Mouse (Mus musculus) CH12.LX (cell line): Measurements from ENCODE around the gene Ank3. TPM values are rescaled to one million over a fixed set of nuclear protein-coding genes. Genes with fewer than 3 reads are reported as not detected.

Experiments
- DNase-seq: peaks from one replicate; pipeline ENCODE4 v3.0.0-alpha.2; 2013; ENCODE audit errors: extremely low read depth
- H3K27ac ChIP-seq: 2 replicates; pipeline ENCODE4 v1.5.1; 2012; ENCODE audit warnings: low read depth, mild to moderate bottlenecking, control low read depth, moderate library complexity; ENCODE audit not compliant: insufficient read depth
- H3K27me3 ChIP-seq: replicated peaks from 2 replicates; pipeline ENCODE3; 2012; ENCODE audit warnings: inconsistent platforms
- H3K36me3 ChIP-seq, 2 experiments: replicated peaks in 1 of 2; 2 replicates each; pipeline versions ENCODE3 to v1.6.1; 2012; ENCODE audit warnings: inconsistent platforms in 1 of 2, low read length in 1 of 2, mild to moderate bottlenecking in 1 of 2, mixed read lengths in 1 of 2, moderate library complexity in 1 of 2; ENCODE audit not compliant: control insufficient read depth in 1 of 2, insufficient read depth in 1 of 2
- H3K4me1 ChIP-seq, 2 experiments: 2 replicates each; pipeline ENCODE4 v1.6.1; 2012; ENCODE audit warnings: inconsistent platforms in 1 of 2, moderate library complexity in 1 of 2; ENCODE audit not compliant: insufficient read depth in 2 of 2, control insufficient read depth in 1 of 2
- H3K4me2 ChIP-seq: 2 replicates; pipeline ENCODE4 v1.6.1; 2012; ENCODE audit warnings: low read depth, mild to moderate bottlenecking, control low read depth; ENCODE audit not compliant: poor library complexity, insufficient read depth, severe bottlenecking
- H3K4me3 ChIP-seq, 3 experiments: fragments of 150-350 bp in 1 of 3; sonication (generic) in 1 of 3; replicated peaks in 1 of 3; 2 replicates each; pipeline versions ENCODE3 to v1.5.1; 2011 to 2012; ENCODE audit warnings: low read depth in 2 of 3, low read length in 2 of 3, mild to moderate bottlenecking in 2 of 3, moderate library complexity in 2 of 3, control low read depth in 1 of 3, improper control_type of control experiment in 1 of 3, inconsistent platforms in 1 of 3, mixed read lengths in 1 of 3; ENCODE audit not compliant: poor library complexity in 1 of 3
- H3K79me2 ChIP-seq: replicated peaks from 2 replicates; pipeline ENCODE4 v1.6.1; 2012; ENCODE audit warnings: mild to moderate bottlenecking, moderate library complexity; ENCODE audit not compliant: control insufficient read depth, poor library complexity, insufficient read depth, severe bottlenecking; ENCODE audit errors: extremely low read depth
- H3K9ac ChIP-seq: 2 replicates; pipeline ENCODE4 v1.6.1; 2012; ENCODE audit warnings: low read depth, mild to moderate bottlenecking, control low read depth, moderate library complexity; ENCODE audit not compliant: insufficient read depth
- H3K9me3 ChIP-seq: replicated peaks from 2 replicates; pipeline ENCODE3; 2012; ENCODE audit warnings: low read length, inconsistent platforms, mixed read lengths
- CHD2 ChIP-seq: IDR thresholded peaks from 2 replicates; pipeline ENCODE4 v1.6.1; 2011; ENCODE audit warnings: low read length, improper control_type of control experiment
- E2F4 ChIP-seq: IDR thresholded peaks from 2 replicates; pipeline ENCODE4 v1.6.1; 2011; ENCODE audit warnings: low read depth, low read length, improper control_type of control experiment; ENCODE audit not compliant: insufficient replicate concordance
- ELF1 ChIP-seq: IDR thresholded peaks from 2 replicates; pipeline ENCODE4 v1.6.1; 2014; ENCODE audit warnings: low read depth, mild to moderate bottlenecking, inconsistent platforms, low read length, improper control_type of control experiment
- ETS1 ChIP-seq: conservative IDR thresholded peaks from 2 replicates; pipeline ENCODE4 v1.6.1; 2012; ENCODE audit warnings: low read depth, mild to moderate bottlenecking, inconsistent platforms, low read length, improper control_type of control experiment, moderate library complexity
- GABPA ChIP-seq: IDR thresholded peaks from 2 replicates; pipeline ENCODE4 v1.6.1; 2012; ENCODE audit warnings: low read depth, low read length, improper control_type of control experiment, inconsistent platforms; ENCODE audit not compliant: insufficient replicate concordance
- IRF4 ChIP-seq: IDR thresholded peaks from 2 replicates; pipeline ENCODE4 v1.6.1; 2014; ENCODE audit warnings: low read depth, mild to moderate bottlenecking, inconsistent platforms, low read length, improper control_type of control experiment
- JUND ChIP-seq: conservative IDR thresholded peaks from 2 replicates; pipeline ENCODE4 v1.6.1; 2011; ENCODE audit warnings: low read depth, low read length, improper control_type of control experiment
- MAFK ChIP-seq: IDR thresholded peaks from 2 replicates; pipeline ENCODE4 v1.6.1; 2011; ENCODE audit warnings: low read length, improper control_type of control experiment; ENCODE audit not compliant: insufficient replicate concordance
- MAX ChIP-seq: IDR thresholded peaks from 2 replicates; pipeline ENCODE4 v1.6.1; 2011; ENCODE audit warnings: low read length, improper control_type of control experiment
- MAZ ChIP-seq: IDR thresholded peaks from 2 replicates; pipeline ENCODE4 v1.6.1; 2012; ENCODE audit warnings: low read depth, mild to moderate bottlenecking, inconsistent platforms, low read length, improper control_type of control experiment, moderate library complexity
- MEF2A ChIP-seq: IDR thresholded peaks from 2 replicates; pipeline ENCODE4 v1.6.1; 2014; ENCODE audit warnings: low read depth, mild to moderate bottlenecking, inconsistent platforms, low read length, improper control_type of control experiment, borderline replicate concordance
- MYC ChIP-seq: IDR thresholded peaks from 2 replicates; pipeline ENCODE4 v1.6.1; 2011; ENCODE audit warnings: low read depth, mild to moderate bottlenecking, improper control_type of control experiment, low read length
- NRF1 ChIP-seq: IDR thresholded peaks from 2 replicates; pipeline ENCODE4 v1.6.1; 2014; ENCODE audit warnings: low read depth, mild to moderate bottlenecking, inconsistent platforms, low read length, improper control_type of control experiment, moderate library complexity
- PAX5 ChIP-seq: IDR thresholded peaks from 2 replicates; pipeline ENCODE4 v1.6.1; 2012; ENCODE audit warnings: low read length, inconsistent platforms, mixed read lengths
- POLR2AphosphoS2 ChIP-seq: IDR thresholded peaks from 2 replicates; pipeline ENCODE4 v1.6.1; 2011; ENCODE audit warnings: low read depth, low read length, improper control_type of control experiment
- RAD21 ChIP-seq: IDR thresholded peaks from 2 replicates; pipeline ENCODE4 v1.6.1; 2011; ENCODE audit warnings: low read depth, mild to moderate bottlenecking, low read length, improper control_type of control experiment, moderate library complexity
- TBP ChIP-seq: conservative IDR thresholded peaks from 2 replicates; pipeline ENCODE4 v1.6.1; 2011; ENCODE audit warnings: low read depth, low read length, improper control_type of control experiment
- TCF12 ChIP-seq: IDR thresholded peaks from 2 replicates; pipeline ENCODE4 v1.6.1; 2014; ENCODE audit warnings: low read depth, mild to moderate bottlenecking, inconsistent platforms, low read length, improper control_type of control experiment
- UBTF ChIP-seq: IDR thresholded peaks from 2 replicates; pipeline ENCODE4 v1.6.1; 2012; ENCODE audit warnings: low read depth, mild to moderate bottlenecking, inconsistent platforms, low read length, improper control_type of control experiment, moderate library complexity
- USF1 ChIP-seq: IDR thresholded peaks from 2 replicates; pipeline ENCODE4 v1.6.1; 2014; ENCODE audit warnings: low read depth, mild to moderate bottlenecking, inconsistent platforms, low read length, improper control_type of control experiment
- ZKSCAN1 ChIP-seq: IDR thresholded peaks from 2 replicates; pipeline ENCODE4 v1.6.1; 2012; ENCODE audit warnings: low read depth, inconsistent platforms, low read length, improper control_type of control experiment, borderline replicate concordance
- ZMIZ1 ChIP-seq: IDR thresholded peaks from 2 replicates; pipeline ENCODE4 v1.6.1; 2012; ENCODE audit warnings: low read depth, mild to moderate bottlenecking, inconsistent platforms, low read length, improper control_type of control experiment
- ZNF384 ChIP-seq: IDR thresholded peaks from 2 replicates; pipeline ENCODE4 v1.6.1; 2012; ENCODE audit warnings: low read depth, low read length, improper control_type of control experiment, inconsistent platforms
- dilution Hi-C: fragments of 300-500 bp; cut with MboI; formaldehyde crosslinking; loops from 2 replicates; pipeline ENCODE4 v1.14.3; 2020; ENCODE audit warnings: low sequenced_read_pairs; ENCODE audit not compliant: extremely low pct_unique_long_range_greater_than_20kb, extremely low pct_ligation_motif_present
- in situ Hi-C: fragments of 300-500 bp; cut with MboI; formaldehyde crosslinking; loops from 3 replicates; pipeline ENCODE4 v1.14.3; 2019; ENCODE audit warnings: low sequenced_read_pairs, low pct_ligation_motif_present, low pct_unique_long_range_greater_than_20kb, mixed read lengths
- polyA plus RNA-seq: library from polyadenylated mRNA; unstranded; fragments of >175 nt; gene quantifications from 2 replicates; pipeline ENCODE4 v1.2.1, GENCODE M21; 2012; ENCODE audit warnings: low read depth; ENCODE audit not compliant: insufficient read length
- total RNA-seq, 2 experiments: library from RNA; depleted of rRNA; stranded (reverse); fragments of 300-350 nt in 1 of 2; fragments of >200 nt in 1 of 2; gene quantifications; 2 replicates each; pipeline ENCODE4 v1.2.3; 2012 to 2014

Gene Ank3
- total and polyA plus RNA-seq, 3 experiments, result 4.7 to 8.3 (median 6.2) TPM

- TF ChIP-seq E2F4, result no peak
- no peak for TF ChIP-seq GABPA
- TF ChIP-seq USF1, result no peak
- TF ChIP-seq CHD2, result no peak
- TF ChIP-seq UBTF, result no peak
- no peak for TF ChIP-seq TBP
- no peak for TF ChIP-seq IRF4
- no peak for TF ChIP-seq TCF12
- TF ChIP-seq PAX5, result no peak
- no peak for TF ChIP-seq ZKSCAN1
- no peak for TF ChIP-seq ZNF384
- no peak for TF ChIP-seq MAX
- TF ChIP-seq POLR2AphosphoS2, result no peak
- no peak for TF ChIP-seq MAZ
- TF ChIP-seq NRF1, result no peak
- no peak for TF ChIP-seq ETS1
- TF ChIP-seq MAFK, result no peak
- no peak for TF ChIP-seq MEF2A
- TF ChIP-seq ELF1, result no peak
- no peak for TF ChIP-seq JUND
- Histone ChIP-seq H3K36me3 (peaks cover 0 to 45% of the 10 kb centered on the region in 2 experiments), H3K4me1 (peaks cover 2 to 31% of the 10 kb centered on the region in 2 experiments; a peak in 2 of 4 replicates), H3K79me2 (no peaks in the 10 kb centered on the region), H3K4me3 (no peak overlapping the region), H3K4me2 (no peak overlapping the region), H3K9me3 (no peaks in the 10 kb centered on the region), H3K27me3 (no peaks in the 10 kb centered on the region), H3K9ac (no peak overlapping the region), H3K27ac (no peak overlapping the region)
- dilution Hi-C loops, result no loop called here
- DNase-seq, result no peak
- in situ Hi-C loops, result loop anchor here (25.0 kb wide), 1 partner anchor 305 kb away; no protein-coding TSS in a partner anchor
Measured at GRCm38 (mm10) chr10:69982701-69983100, 584.1 kb downstream of the Ank3 start.

- in situ Hi-C loops (loop anchor here (25.0 kb wide), 1 partner anchor 300 kb away; no protein-coding TSS in a partner anchor), dilution Hi-C loops (no loop called here)
- no peak overlapping the region for H3K27ac ChIP-seq
Measured at GRCm38 (mm10) chr10:69987496-69987895, 588.9 kb downstream of the Ank3 start.

More at GRCm38 (mm10) chr10:69987496-69987895, 588.9 kb downstream of the Ank3 start:
- Histone ChIP-seq H3K4me3 (no peak overlapping the region), H3K36me3 (peaks cover 0 to 59% of the 10 kb centered on the region in 2 experiments), H3K4me2 (no peak overlapping the region), H3K9ac (no peak overlapping the region), H3K79me2 (no peaks in the 10 kb centered on the region), H3K27me3 (no peaks in the 10 kb centered on the region), H3K9me3 (no peaks in the 10 kb centered on the region), H3K4me1 (peaks cover 2 to 23% of the 10 kb centered on the region in 2 experiments; a peak in 2 of 4 replicates)
- DNase-seq, result no peak
- TF ChIP-seq UBTF, result no peak
- no peak for TF ChIP-seq CHD2
- no peak for TF ChIP-seq RAD21
- TF ChIP-seq MAFK, result no peak
- TF ChIP-seq ZKSCAN1, result no peak
- TF ChIP-seq MAX, result no peak
- TF ChIP-seq ZMIZ1, result no peak
- TF ChIP-seq TCF12, result no peak
- TF ChIP-seq IRF4, result no peak
- no peak for TF ChIP-seq MYC
